Comparison of ENCODE assay signal across 25 mouse cellular contexts in the genomic region with DNA sequence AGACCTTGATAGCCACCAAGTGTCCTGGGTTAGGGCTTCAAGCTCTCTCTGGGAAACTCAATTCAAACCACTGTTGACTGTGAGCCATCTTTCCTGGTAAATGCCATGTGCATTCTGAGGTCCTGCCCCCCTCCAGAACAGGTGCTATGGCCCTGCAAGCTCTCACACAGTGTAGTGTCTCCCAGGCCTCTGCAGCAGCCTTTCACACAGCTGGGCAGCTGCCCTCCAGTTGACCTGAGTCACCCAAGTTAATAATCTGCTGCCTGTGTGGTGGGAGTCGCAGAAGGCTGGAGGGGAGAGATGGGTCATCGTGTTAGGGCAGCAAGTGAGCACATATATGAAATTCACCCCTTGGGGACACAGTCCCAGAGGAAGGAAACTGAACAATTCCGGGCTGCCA. TPM values are rescaled to one million over a fixed set of nuclear protein-coding genes. Genes with fewer than 3 reads are reported as not detected.
"Had no signal": no experiment of that assay in that cellular context is flagged by ENCODE, and none has a peak within 500 bp of the region (broad histone marks: within the 10 kb centered on the region; RNA-seq: fewer than 3 reads in every experiment).

No protein-coding gene starts in this region.

- H3K4me1 ChIP-seq: intestine, embryonic 15.5 days; liver, embryonic 13.5 days; midbrain, embryonic 15.5 days; stomach, embryonic 15.5 days had no signal

- DNase-seq: layer of hippocampus, postnatal 36 days; liver, embryonic 13.5 days; lung, adult 2 months; lung, postnatal 14 days; lung, postnatal 4 days; retina, postnatal 1 day; right cerebral cortex, postnatal 25 days; spleen, adult 18-20 months; thymus, postnatal 25 days had no signal

- H3K9ac ChIP-seq: intestine, embryonic 15.5 days; liver, embryonic 13.5 days; midbrain, embryonic 12.5 days; midbrain, embryonic 15.5 days; neural tube, embryonic 13.5 days; stomach, embryonic 15.5 days had no signal

- H3K4me3 ChIP-seq: intestine, embryonic 15.5 days; left cerebral cortex, adult 2 months; liver, embryonic 13.5 days; midbrain, embryonic 12.5 days; midbrain, embryonic 15.5 days; myocyte; neural tube, embryonic 13.5 days; stomach, embryonic 15.5 days had no signal

- H3K27ac ChIP-seq: intestine, embryonic 15.5 days; left cerebral cortex, adult 2 months; liver, embryonic 13.5 days; midbrain, embryonic 12.5 days; midbrain, embryonic 15.5 days; neural tube, embryonic 13.5 days; stomach, embryonic 15.5 days had no signal

- H3K36me3 ChIP-seq: intestine, embryonic 15.5 days; liver, embryonic 13.5 days; midbrain, embryonic 12.5 days; midbrain, embryonic 15.5 days; neural tube, embryonic 13.5 days; stomach, embryonic 15.5 days had no signal

- H3K9me3 ChIP-seq: intestine, embryonic 15.5 days; liver, embryonic 13.5 days; midbrain, embryonic 12.5 days; midbrain, embryonic 15.5 days; neural tube, embryonic 13.5 days; stomach, embryonic 15.5 days had no signal

- H3K4me2 ChIP-seq: intestine, embryonic 15.5 days; liver, embryonic 13.5 days; midbrain, embryonic 12.5 days; midbrain, embryonic 15.5 days; neural tube, embryonic 13.5 days; stomach, embryonic 15.5 days had no signal

- ATAC-seq: intestine, embryonic 15.5 days; midbrain, embryonic 15.5 days had no signal

RNA-seq across cellular contexts. Expression of a gene that starts 14.9 kb away (rescaled TPM):
- total RNA-seq: liver, adult 2 months; megakaryocyte progenitor cell, adult 5-6 weeks; megakaryocyte-erythroid progenitor cell, adult 5-6 weeks; monocyte, adult 5-6 weeks; neutrophil, adult 5-6 weeks had no signal
- polyA plus RNA-seq: intestine, embryonic 15.5 days; limb, embryonic 11.5 days; liver, adult 2 months; liver, embryonic 13.5 days; liver, embryonic 16.5 days; lung, adult 2 months; lung, embryonic 16.5 days; myocyte; stomach, embryonic 15.5 days; thymus, postnatal 0 days had no signal
